Mouse (Mus musculus) adrenal gland, postnatal 36 days (tissue): ENCODE measurements at regions not wholly inside any gene's neighbourhood (a gene's known extent, or its start where the extent isn't known, plus 50 kb on each side); places are given as distances from the start of the nearest gene placed in this dataset.
A peak's percentile ranks its signal among the peaks of the same experiment; 100 is the strongest.

ENCODE experiments used
- DNase-seq, 2 experiments: peaks; one replicate each; pipeline ENCODE4 v3.0.0; 2021; ENCODE audit warnings: mixed read lengths in 1 of 2

DNA sequence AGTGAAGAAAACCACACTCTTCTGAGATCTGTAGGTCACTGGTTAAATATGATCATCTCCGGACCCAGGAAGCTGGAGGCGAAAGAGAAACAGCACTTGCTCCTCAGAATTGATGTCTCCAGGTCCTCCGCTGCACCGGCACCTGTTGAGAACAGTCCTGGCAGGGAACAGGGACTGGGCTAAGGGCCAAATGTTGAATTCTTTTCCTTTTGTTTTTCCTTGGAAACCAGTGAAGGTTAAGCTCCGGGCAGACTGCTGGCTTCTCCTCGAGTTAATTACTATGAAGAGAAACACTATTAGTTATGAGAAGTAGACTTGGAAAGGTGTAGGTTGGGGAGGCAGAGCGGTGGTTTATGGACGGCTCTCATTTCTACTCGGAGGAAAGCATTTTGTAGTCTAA, 242.7 kb downstream of the Rngtt start:
- no peak for DNase-seq

DNA sequence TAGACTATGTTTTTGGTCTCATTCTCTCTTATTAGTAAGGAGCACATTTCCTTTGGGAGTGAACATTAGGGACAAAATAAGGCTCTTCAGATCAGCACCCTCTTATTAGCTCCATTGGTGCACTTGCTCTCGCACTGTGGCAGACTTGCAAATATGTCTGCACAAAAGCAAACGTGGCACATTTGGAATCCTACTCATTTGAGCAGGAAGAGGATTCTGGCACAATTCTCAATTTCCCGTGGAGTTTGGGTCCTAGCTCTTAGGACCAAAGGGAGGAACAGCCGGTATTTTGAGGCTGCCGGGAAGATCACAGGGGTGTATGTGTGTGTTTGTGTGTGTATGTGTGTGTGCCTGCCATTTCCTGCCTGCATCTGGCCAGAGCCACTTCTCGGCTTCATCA, 244.5 kb downstream of the Rngtt start:
- no peak for DNase-seq

DNA sequence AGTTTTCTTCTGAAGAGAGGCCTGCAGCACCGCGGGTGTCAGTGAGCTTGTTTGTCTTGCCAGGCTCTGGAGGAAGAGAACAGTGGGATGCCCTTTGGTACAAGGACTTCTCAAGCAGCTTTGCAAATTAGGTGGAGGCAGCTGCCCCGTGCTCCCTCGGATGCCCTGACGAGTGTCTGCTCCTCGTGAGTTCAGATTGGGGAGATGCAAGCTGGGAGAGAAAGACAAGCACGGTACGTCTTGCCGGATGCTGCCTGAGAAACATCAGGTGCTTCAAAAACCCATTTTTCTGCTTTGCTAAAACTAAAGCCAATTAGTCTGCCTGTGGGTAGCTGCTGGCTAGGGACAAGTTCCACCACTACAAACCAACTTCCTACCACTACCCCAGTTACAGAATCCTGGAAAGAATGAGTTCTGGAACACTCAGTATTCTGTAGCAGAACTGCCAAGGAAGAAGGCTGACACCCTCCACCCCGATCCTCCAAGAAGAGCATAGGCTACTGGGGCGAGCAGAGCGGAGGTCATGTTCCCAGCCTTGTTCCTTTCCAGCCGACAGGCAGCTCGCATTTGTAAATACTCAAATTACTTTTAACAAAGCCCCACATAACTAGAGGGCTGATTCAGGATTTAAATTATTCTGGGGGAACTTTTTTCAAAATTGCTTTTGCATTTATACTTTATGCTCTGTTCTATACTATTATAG, 245.3 kb downstream of the Rngtt start:
- DNase-seq, result no peak

DNA sequence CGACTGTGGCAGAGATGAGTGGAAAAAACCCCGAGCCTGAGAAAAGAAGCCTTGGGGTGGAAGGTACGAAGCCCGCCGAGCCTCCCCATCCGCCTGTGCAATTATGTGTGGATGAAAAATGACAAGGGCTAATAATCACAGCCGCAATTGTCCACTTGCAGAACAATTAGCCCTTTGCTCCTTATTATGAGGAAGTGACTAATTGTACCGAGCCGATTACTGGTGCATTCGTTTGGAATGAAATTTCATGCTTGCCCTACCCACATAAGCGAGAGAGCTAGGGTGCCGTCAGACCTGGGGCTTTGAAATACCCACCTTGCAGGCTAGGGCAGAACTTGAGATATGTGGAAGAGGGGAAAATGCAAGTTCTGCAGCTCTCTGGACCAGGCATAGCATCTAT, 245.9 kb downstream of the Rngtt start:
- DNase-seq, result no peak

DNA sequence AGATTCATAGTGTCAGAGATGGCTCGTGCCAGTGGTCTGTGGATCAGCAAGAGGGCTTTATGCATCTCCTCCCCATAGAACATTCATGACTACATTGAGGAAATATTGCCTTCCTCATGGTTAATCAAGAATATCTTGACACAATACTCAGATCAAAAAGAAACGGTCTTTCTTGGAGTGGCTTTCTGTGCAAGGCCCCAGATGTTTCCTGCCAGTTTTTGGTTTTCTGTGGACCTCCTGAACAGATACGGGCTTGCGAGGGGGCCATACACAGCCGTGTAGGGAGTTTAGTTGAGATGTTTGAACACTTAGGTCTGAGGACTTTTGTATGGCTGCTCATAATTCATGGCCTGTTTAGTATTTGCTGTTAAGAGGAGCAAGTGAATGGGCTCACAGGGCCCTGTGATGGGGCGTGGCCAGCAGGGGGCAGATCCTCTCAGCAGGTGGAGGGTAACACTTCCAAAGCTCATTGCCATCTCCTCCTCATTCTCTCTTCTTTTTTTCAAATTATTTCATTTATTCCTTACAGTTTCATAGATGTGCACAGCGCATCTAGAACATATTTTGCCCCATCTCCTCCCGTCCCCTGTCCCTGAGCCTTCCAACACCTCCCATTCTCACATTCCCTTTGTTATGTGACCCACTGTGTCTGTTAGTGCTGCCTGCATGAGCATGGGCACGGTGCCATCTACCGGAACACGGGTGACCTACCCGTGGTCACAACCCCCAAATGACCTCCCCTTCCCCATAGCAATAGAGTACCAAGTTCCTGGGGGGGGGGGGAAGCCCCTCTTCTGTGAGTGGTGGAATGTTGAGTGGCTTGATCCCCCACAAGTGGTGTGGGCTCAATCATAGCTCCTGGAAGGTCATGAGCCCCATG, 246.8 kb downstream of the Rngtt start:
- peak; percentile 44 to 57 for DNase-seq

DNA sequence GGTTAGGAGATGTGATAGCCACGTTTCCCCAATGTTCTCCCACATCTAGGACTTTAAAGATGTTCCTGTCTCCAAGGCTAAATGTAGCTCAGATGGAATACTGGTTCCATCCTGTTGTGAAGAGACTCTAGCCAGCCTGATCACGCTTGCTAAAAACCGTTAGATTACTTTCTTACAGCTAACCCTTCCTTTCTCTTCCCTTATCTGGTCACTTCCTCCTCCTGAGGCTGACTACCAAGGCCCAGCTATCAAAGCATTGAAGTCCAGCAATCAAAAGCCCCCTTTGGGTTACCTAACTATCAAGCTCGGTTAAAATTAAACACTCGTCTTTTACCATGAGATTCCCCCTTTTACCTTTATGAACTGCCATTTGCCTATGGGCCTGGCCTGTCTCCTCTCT, 260.2 kb downstream of the Rngtt start:
- no peak for DNase-seq

DNA sequence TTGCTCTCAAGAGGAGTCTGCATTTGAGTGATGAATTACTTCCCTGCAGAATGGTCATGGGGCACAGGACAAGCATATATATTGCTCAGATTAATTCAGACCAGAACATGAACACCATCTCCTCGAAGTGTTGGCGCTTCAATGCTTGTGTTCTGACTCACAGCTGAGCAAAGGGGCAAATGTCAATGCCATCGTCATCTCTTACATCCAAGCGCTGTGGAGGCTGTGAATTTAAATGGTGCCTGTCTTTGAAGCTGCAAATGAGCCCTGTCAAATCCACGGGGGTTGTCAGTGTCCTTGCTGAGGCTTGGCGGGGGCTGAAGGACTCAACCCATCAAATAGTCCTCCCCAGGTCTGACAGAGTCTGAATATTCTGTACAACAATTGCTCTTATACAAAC, 261.2 kb downstream of the Rngtt start:
- peak; percentile 25 to 33 for DNase-seq

DNA sequence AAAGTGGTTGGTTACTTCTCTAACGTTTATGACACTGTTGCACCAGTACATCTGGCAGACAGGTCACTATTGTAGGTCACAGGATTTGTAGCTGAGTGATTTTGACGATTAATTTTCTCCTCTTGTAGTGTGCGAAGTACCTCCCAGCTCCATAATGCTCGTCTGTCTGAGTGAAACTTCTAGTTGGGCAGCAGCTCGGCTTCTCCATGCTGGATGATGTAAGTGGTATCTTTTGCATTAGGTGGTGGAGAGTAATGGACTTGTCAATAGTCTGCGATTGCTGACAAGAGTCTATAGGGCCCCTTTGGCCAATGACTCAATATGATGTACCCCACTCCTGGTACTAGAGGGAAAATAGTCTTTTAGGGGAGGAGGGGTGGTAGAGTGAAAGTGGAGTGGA, 267.5 kb downstream of the Rngtt start:
- DNase-seq, result no peak

DNA sequence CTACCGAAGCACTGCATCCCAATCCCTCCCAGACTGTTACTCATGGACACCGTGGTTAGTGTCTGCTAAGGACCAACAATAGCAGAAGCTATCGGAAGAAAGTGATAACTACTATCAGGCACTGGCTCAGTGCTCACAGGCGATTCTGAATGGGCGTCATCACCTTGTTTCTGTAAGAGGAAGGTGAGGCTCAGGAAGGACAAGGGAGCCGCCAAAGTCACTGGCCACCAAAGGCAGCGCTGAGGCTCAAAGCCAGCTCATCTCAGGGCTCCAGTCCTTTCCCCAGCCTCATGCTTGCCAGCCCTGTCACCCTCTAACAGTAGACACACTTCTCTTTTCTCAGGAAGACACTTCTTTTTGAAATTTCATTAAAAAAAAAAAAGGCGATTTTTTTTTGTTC, 270.4 kb downstream of the Rngtt start:
- DNase-seq, result no peak

DNA sequence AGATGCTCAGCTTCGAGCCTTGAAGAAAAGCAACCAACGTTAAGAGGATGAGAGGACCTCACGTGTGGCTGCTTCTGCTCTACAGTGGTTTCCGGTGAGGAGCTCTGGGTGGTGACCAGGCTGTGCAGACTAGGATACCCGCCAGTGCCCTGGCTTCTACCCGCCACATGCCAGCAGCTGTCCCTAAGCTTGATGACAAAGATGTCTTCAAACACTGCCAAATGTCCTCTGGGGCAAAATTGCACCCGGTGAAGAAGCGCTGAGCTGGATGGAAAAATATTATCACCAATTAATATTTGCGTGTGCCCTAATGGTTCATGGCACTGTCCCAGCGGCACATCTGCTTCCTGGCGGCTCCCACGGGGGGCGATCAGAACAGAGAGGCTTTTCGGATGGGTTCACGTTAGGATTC, 271.1 kb downstream of the Rngtt start:
- no peak for DNase-seq

DNA sequence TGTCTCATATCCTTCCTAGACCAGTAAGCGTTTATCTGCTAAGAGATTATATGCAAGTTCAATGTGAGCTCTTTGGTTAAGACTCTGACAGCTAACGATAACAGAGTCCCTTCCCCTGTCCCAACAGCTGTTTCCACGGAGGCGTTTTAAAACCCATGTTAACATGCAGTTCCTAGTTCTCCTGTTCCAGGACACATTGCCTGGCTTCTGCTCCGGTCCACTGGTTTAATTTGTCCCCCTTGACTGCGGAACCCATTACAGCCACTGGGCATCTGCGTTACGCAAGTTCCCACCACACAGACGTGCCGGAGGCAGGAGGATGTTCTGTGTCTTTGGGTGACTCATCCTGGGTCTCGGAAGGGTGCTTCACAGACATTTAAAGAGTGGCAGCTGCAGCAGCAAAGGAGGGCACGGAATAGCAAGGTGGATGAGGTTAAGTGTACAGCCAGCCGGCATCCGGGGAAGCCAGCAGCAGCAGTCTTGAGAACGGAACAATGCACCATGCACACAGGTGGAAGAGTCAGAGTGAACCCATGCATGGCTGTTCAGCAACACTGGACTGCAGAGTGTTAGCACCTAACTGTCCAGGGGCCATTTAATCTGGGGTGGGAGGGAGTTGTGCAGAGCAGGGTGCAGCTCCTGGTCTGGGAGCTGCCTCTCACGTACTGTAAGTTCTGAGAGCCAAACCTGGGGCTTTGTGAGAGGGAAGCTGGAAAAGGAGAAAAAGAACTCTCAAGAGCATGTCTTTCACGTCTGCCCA, 271.8 kb downstream of the Rngtt start:
- DNase-seq, result no peak

DNA sequence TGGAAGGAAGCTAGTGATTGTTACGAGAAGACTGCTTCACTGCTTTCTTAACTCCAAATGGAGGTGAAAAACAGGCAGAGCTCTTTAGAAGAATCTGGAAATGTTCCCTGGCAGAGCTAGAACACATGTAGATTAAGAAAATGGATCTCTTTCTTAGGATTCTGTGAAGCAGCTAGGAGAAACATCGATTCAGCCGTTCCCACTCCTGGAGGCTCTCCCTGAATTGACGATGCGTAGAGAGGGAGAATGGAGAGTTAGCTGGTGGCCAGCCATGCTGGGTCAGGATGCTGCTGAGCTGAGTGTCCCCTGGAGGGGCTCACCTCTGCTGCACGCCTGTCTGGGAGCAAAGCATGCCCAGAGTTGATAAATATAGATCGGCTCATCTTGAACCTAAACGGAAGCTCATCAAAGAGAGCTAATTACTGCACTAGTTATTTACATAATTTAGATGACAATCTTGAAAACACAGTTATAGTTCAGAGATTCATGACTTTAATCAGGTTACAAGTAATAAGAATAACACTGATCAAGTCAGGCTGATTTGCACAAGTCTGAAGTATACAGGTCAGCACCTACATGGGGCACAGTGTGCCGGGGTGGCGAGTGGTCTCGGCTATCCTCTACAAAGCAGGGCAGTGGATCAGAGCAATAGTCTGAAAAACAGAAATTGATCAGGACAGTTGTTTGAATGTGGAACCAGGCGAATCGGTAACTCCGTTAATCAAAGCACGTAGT, 273.0 kb downstream of the Rngtt start:
- DNase-seq, result no peak

DNA sequence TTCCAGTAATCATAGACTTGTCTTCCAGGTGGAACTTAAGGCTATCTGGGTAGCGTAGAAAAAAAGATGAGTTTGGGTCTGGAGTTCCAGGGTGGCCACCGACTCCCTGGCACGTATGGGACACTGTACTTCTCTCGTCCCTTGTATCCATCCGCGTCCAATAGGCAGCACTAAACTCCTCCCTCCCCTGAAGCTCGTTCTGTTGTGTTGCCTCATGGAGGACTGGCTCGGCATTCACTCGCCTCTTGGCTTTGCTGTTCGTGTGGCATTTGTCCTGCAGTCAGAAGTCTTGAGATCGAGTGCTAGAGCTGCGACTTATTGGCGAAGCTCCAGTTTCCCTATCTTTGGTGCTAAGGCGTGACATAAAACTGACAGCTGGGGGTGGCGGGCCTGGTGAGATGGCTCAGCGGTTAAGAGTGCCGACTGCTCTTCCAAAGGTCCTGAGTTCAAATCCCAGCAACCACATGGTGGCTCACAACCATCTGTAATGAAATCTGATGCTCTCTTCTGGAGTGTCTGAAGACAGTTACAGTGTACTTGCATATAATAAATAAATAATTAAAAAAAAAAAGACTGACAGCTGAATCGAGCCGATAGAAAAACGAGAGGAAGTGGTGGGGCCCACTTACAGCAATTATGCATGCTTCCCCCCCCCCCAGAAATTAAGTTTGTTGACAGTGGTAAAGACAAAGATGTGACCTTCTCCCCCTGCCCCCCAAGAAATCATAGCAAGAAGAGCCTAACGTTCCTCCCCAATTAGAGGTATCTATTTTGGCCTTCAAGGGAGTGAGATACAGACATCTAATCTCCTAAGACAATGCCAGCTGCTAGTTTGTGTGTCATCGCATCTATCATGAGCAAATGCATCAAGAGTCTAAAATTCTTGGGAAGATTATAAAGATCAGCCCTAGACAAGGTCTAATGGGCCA, 274.1 kb downstream of the Rngtt start:
- no peak for DNase-seq

DNA sequence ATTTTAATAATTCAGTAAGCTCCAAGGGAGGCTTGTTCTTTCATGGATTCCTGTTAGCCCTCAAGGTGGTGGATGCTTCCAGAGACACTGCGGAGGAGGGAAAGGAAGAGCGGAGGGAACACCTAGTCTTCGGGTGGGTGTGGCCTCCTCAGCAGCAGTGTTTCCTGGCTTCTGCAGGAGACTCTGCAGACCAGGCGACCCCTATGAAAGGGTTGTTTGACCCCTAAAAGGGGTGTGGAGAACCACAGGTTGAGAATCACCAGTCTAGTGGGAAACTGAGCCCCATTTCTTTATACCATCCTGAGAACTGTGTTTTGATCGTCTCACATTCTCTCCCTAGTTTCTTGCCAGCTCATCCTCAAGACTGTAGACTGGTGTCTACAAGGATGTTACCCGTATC, 275.7 kb downstream of the Rngtt start:
- DNase-seq, result no peak

DNA sequence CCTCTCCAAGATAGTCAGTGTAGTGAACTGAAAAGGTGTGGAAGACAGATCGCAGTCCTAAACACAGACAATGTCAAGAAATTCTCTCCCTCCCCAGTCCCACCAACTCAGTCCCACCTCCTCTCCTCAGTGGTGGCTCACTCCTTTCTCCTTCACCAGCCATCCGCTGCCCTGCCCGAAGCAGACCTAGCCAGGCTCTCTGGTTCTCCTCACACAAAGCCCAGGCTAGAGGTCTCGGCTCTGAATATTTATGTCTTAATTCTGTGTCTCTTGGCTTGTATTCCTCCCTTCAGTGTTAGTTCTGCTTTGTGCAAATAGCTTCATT, 276.1 kb downstream of the Rngtt start:
- no peak for DNase-seq

DNA sequence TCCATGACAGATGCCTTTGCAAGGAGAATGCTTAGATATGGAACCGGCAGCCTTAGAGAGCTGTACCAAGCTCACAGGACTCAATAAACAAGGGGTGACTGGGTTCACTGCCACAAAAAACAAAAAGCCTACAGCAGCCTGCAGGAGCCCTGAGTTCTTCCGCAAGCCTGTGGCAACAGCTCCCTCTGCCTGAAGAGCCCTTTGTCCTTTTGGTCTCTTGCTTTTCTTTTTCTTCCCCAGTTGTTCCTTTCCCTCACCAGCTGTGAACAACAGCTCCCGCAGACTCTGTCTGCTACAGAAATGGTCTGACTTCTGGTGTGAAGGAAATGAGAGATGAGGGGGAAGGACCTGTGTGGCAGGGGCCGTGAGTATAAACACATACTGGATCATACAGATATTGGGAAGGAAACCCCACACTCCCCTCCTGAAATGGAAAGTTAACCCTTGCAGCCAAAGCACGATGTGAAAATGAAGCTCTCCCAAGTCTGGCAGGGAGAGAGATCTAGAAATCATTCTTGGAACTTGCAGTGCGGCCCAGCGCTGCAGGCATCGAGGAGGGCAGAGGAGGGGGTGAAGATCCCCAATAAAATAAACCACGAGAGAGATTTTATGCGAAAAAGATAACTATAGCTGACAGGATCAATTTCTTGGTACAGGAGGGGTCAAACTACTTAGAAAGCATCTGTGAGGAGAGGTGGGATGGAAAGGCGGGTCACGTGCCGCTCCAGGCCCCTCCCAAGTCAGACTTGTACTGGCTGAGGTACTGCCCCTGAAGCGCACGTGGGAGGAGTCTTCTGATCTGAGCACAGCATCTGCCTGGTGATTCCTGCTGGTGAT, 276.7 kb downstream of the Rngtt start:
- DNase-seq, result peak; percentile 30 to 54

DNA sequence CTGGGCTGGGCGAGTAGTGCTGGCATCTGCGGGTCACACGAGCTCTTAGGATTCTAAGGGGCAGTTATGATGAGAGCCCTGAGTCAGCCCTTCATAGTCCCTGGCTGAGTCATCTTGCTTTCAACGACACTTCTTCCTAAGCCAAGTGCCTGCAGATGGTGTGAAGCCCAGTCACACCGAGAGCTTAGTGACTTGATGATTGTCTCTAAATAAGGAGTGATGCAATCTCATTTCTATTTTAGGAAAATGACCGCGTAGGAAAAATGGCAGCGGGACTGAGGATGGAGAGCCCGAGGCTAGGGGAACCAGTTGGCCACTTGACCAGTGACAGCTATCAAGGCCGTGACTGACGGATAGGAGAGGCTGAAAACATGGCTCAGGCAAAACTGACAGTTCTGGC, 277.6 kb downstream of the Rngtt start:
- DNase-seq, result peak; percentile 9 to 20

DNA sequence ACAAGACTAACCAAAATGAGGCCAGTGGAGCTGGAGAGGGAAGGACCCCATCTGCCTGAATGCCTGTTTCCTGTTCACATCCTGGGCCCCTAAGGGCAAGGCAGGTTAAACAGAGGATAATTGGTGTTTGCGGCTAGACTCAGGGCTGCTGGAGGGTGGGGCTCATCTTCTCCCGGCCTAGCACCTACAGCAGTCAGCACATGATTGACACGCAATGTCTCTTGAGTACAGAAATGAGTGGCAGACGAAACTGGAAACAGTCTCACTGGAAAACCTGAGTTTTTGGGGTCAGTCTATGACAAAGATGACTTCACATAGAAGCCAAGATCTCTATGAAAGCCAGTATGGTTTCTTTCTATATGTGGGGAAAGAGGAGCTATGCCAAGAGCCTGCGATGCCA, 278.0 kb downstream of the Rngtt start:
- DNase-seq, result no peak

DNA sequence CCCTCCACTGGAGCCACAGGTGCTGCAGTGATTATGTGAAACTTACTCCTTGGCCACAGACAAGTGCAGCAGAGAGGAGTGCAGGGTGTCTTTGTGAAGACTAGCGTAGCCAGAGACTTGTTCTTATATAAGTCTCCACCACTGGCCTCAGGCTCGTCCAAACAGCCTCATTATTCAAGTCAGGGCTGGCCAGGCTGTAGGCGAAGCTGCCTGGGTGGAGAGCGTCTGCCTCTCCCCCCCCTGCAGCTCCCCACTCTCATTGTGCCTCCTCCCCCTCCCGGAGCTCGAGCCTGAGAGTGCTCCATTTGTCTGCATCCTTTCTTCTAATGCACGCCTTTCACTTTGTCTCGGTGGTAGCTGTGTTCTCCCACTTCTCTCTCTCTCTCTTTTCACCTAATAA, 279.1 kb downstream of the Rngtt start:
- DNase-seq, result peak; percentile 4 to 29

DNA sequence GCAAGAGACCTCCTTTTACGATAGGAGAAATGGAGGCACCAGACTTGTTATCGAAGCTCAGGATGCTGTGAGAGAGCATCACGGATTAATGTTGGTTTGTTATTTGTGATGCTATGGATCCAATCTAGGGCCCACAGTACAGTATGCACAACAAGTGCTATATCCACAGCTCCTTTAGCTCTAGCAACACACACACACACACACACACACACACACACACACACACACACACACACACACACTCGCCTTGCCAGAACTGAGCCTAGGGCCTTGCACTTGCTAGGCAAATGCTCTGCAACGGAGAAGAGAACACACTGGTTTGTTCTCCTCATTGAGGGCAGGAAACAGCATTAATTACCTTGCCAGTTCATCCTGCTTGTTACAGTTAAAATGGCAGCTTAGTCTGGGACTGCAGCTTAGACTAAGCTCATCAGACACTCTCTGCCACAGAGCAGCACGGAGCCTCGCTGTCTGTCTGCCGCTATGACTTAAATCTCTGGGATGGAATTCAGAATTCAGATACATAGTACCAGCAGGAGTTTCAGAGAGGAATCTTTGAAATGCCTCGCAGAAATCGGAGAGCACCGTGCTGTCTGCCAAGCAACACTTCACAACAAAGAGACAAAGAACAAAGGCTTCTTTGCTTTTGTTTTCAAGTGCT, 285.0 kb downstream of the Rngtt start:
- no peak for DNase-seq
